Mouse (Mus musculus) midbrain, postnatal 0 days (tissue): ENCODE data around the gene Gng5. TPM values are rescaled to one million over a fixed set of nuclear protein-coding genes. Genes with fewer than 3 reads are reported as not detected.

ENCODE experiments used
- ATAC-seq: fragments of 200-750 bp; cut with Nextera tagmentation; 2 replicates; pipeline ENCODE4 v1.8.0; 2017; ENCODE audit warnings: moderate number of reproducible peaks, mild to moderate bottlenecking, moderate TSS enrichment, moderate library complexity; ENCODE audit not compliant: low FRiP score
- DNase-seq: peaks from one replicate; pipeline ENCODE4 v3.0.0-alpha.2; 2015; ENCODE audit warnings: low spot score
- H3K27ac ChIP-seq: fragments of 300-500 bp; sonication (generic); 2 replicates; pipeline ENCODE4 v1.5.1; 2014; ENCODE audit warnings: low read depth, mild to moderate bottlenecking, low read length, mixed read lengths
- H3K27me3 ChIP-seq: fragments of 300-500 bp; sonication (generic); 2 replicates; pipeline ENCODE4 v1.6.1; 2014; ENCODE audit warnings: low read length, control low read depth, mixed read lengths; ENCODE audit not compliant: insufficient read depth
- H3K36me3 ChIP-seq: fragments of 300-500 bp; sonication (generic); 2 replicates; pipeline ENCODE4 v1.6.1; 2014; ENCODE audit warnings: low read length, control low read depth, mixed read lengths; ENCODE audit not compliant: insufficient read depth
- H3K4me1 ChIP-seq: fragments of 300-500 bp; sonication (generic); 2 replicates; pipeline ENCODE4 v1.6.1; 2014; ENCODE audit warnings: mild to moderate bottlenecking, control low read depth, antibody characterized with exemption, low read length, mixed read lengths; ENCODE audit not compliant: insufficient read depth
- H3K4me2 ChIP-seq: fragments of 300-500 bp; sonication (generic); 2 replicates; pipeline ENCODE4 v1.6.1; 2014; ENCODE audit warnings: low read depth, mild to moderate bottlenecking, low read length, mixed read lengths; ENCODE audit not compliant: poor library complexity, severe bottlenecking
- H3K4me3 ChIP-seq: fragments of 300-500 bp; sonication (generic); 2 replicates; pipeline ENCODE4 v1.5.1; 2014; ENCODE audit warnings: low read depth, mild to moderate bottlenecking, low read length, moderate library complexity
- H3K9ac ChIP-seq: fragments of 300-500 bp; sonication (generic); replicated peaks from 2 replicates; pipeline ENCODE4 v1.6.1; 2014; ENCODE audit warnings: mild to moderate bottlenecking, low read length, moderate library complexity, mixed read lengths; ENCODE audit not compliant: poor library complexity, severe bottlenecking
- H3K9me3 ChIP-seq: fragments of 300-500 bp; sonication (generic); 2 replicates; pipeline ENCODE4 v1.6.1; 2016; ENCODE audit warnings: low read length, control low read depth
- CTCF ChIP-seq: IDR thresholded peaks from 2 replicates; pipeline ENCODE4 v1.5.1; 2016; ENCODE audit warnings: antibody characterized with exemption, mild to moderate bottlenecking
- WGBS: fragments of 180-500 bp; shearing (Covaris S2); extraction: QIAGEN DNeasy Blood & Tissue Kit; methylation state at CpG from one replicate; pipeline ENCODE4 v1.1.7; 2014; 5-methylcytosine and 5-hydroxymethylcytosine counted together
- polyA plus RNA-seq: library from polyadenylated mRNA; unstranded; fragments of >200 nt; fragmentation: Nextera tagmentation; extraction: Ambion mirVana; gene quantifications from 2 replicates; pipeline ENCODE4 v1.2.1, GENCODE M21; 2015
- total RNA-seq: library from RNA; depleted of rRNA; stranded (reverse); fragments of >200 nt; gene quantifications from 2 replicates; pipeline ENCODE4 v1.2.3, GENCODE M21; 2014; rRNA removed

The Gng5 gene
- total and polyA plus RNA-seq, 2 experiments from 2014 or later = 67.5 to 247 TPM

DNA sequence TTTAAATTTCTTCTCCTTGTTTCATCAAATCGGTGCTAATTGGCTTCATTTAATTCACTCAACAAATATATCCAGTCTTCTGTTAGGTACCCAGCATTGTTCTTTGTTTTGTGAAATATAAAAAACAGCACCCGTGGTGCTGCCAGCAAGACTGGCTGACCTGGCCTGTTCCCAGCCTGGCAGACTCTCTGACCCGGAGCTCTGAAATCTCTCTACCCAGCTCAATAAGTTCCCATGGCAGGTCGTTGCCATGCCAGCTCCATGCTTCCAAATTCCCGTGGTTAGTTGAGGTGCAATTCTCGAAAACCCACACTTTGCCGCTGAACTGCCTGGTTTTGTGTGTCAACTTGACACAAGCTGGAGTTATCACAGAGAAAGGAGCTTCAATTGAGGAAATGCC is 55.2 kb downstream of the Gng5 start:
- WGBS = 78% methylated on average over 7 of the region's 7 CpGs
- Histone ChIP-seq H3K4me3 (no peak overlapping the region), H3K27me3 (no peaks in the 10 kb centered on the region), H3K4me2 (no peak overlapping the region), H3K36me3 (no peaks in the 10 kb centered on the region), H3K9ac (no peak overlapping the region), H3K4me1 (no peaks in the 10 kb centered on the region), H3K9me3 (no peaks in the 10 kb centered on the region), H3K27ac (no peak overlapping the region)
- TF ChIP-seq CTCF = no peak
- ATAC-seq (no peak), DNase-seq (no peak)

Other genes starting within 250 kb of the Gng5 start
- 26.3 and 32.7 TPM in 2 replicates for gene Ssx2ip, start 95.2 kb upstream of the Gng5 start, total RNA-seq
- 19.4 and 19.8 TPM in 2 replicates for gene Ssx2ip, start 95.2 kb upstream of the Gng5 start, polyA plus RNA-seq
- 6.3 and 6.7 TPM in 2 replicates for gene Ctbs, start 50.0 kb upstream of the Gng5 start, total RNA-seq
- 4.3 and 4.7 TPM in 2 replicates for gene Ctbs, start 50.0 kb upstream of the Gng5 start, polyA plus RNA-seq
- 0.71 and 2.4 TPM in 2 replicates for gene Spata1, start 54 bp upstream of the Gng5 start, total RNA-seq
- gene Spata1, start 54 bp upstream of the Gng5 start, polyA plus RNA-seq = 3.0 and 3.1 TPM in 2 replicates
- gene Rpf1, start 21.6 kb downstream of the Gng5 start, total RNA-seq = 22.0 and 31.7 TPM in 2 replicates
- 24.7 and 26.2 TPM in 2 replicates for gene Rpf1, start 21.6 kb downstream of the Gng5 start, polyA plus RNA-seq
- not detected in 2 replicates for gene Uox, start 70.6 kb downstream of the Gng5 start, total RNA-seq
- 0.30 and 0.39 TPM in 2 replicates for gene Uox, start 70.6 kb downstream of the Gng5 start, polyA plus RNA-seq
- gene Dnase2b, start 115.8 kb downstream of the Gng5 start, total RNA-seq = not detected in 2 replicates
- gene Dnase2b, start 115.8 kb downstream of the Gng5 start, polyA plus RNA-seq = not detected in 2 replicates
- not detected in 2 replicates for gene 4930503B20Rik, start 151.5 kb downstream of the Gng5 start, total RNA-seq
- not detected in 2 replicates for gene 4930503B20Rik, start 151.5 kb downstream of the Gng5 start, polyA plus RNA-seq
- gene Samd13, start 185.8 kb downstream of the Gng5 start, total RNA-seq = 0.16 and 0.99 TPM in 2 replicates
- 0.23 and 0.31 TPM in 2 replicates for gene Samd13, start 185.8 kb downstream of the Gng5 start, polyA plus RNA-seq